Mouse (Mus musculus) brain, embryonic 14.5 days (tissue): ENCODE data around the gene Dhx57.
A peak's percentile ranks its signal among the peaks of the same experiment; 100 is the strongest.

ENCODE experiments used
- CTCF ChIP-seq: fragments of 200-500 bp; IDR thresholded peaks from 2 replicates; pipeline ENCODE4 v1.5.1; 2012; ENCODE audit warnings: inconsistent platforms, mild to moderate bottlenecking, moderate library complexity, borderline replicate concordance; ENCODE audit not compliant: insufficient read depth, insufficient read length; ENCODE audit errors: extremely low read depth
- POLR2A ChIP-seq: fragments of 200-500 bp; IDR thresholded peaks from 2 replicates; pipeline ENCODE4 v1.6.1; 2012; ENCODE audit warnings: mild to moderate bottlenecking, inconsistent platforms, borderline replicate concordance; ENCODE audit not compliant: poor library complexity, insufficient read depth, insufficient read length, severe bottlenecking; ENCODE audit errors: extremely low read depth

GRCm38 (mm10) chr17:80193075-80193474 lies 97.2 kb downstream of the Dhx57 start:
- peak; percentile 9; the same call in 1 of the 2 replicates for TF ChIP-seq CTCF
- no peak for TF ChIP-seq POLR2A
